ENCODE assay signal across 22 mouse cellular contexts in genomic region chr9:37393482-37394131, GRCm38 (mm10). TPM values are rescaled to one million over a fixed set of nuclear protein-coding genes. Genes with fewer than 3 reads are reported as not detected.
"Had no signal": no experiment of that assay in that cellular context is flagged by ENCODE, and none has a peak within 500 bp of the region (broad histone marks: within the 10 kb centered on the region; RNA-seq: fewer than 3 reads in every experiment).

No protein-coding gene starts in this region.

- H3K4me2 ChIP-seq: liver, embryonic 12.5 days; midbrain, embryonic 13.5 days; neural tube, embryonic 13.5 days; neural tube, embryonic 15.5 days had no signal

- DNase-seq: lung, adult 18-20 months; retina, postnatal 1 day; right cerebral cortex, adult 18-20 months; right cerebral cortex, postnatal 25 days; right cerebral cortex, postnatal 4 days; spleen, adult 18-20 months; thymus, adult 18-20 months; thymus, postnatal 14 days; thymus, postnatal 36 days had no signal

- H3K36me3 ChIP-seq: liver, embryonic 12.5 days; midbrain, embryonic 10.5 days; midbrain, embryonic 13.5 days; neural tube, embryonic 13.5 days; neural tube, embryonic 15.5 days had no signal

- ATAC-seq: liver, embryonic 12.5 days; midbrain, embryonic 13.5 days; midbrain, embryonic 16.5 days had no signal

- H3K9me3 ChIP-seq: liver, embryonic 12.5 days; midbrain, embryonic 10.5 days; midbrain, embryonic 13.5 days; neural tube, embryonic 13.5 days; neural tube, embryonic 15.5 days had no signal

- H3K27ac ChIP-seq: liver, embryonic 12.5 days; liver, embryonic 14.5 days; midbrain, embryonic 10.5 days; midbrain, embryonic 13.5 days; neural tube, embryonic 13.5 days; neural tube, embryonic 15.5 days had no signal

- H3K9ac ChIP-seq: liver, embryonic 12.5 days; liver, embryonic 14.5 days; midbrain, embryonic 13.5 days; neural tube, embryonic 13.5 days; neural tube, embryonic 15.5 days had no signal

- H3K4me3 ChIP-seq: liver, embryonic 12.5 days; midbrain, embryonic 10.5 days; midbrain, embryonic 13.5 days; myocyte; neural tube, embryonic 13.5 days; neural tube, embryonic 15.5 days had no signal

- H3K4me1 ChIP-seq: liver, embryonic 12.5 days; midbrain, embryonic 13.5 days; neural tube, embryonic 13.5 days; neural tube, embryonic 15.5 days had no signal

- H3K27me3 ChIP-seq: liver, embryonic 12.5 days; midbrain, embryonic 13.5 days; neural tube, embryonic 13.5 days; neural tube, embryonic 15.5 days had no signal

RNA-seq across cellular contexts. Expression of gene Robo4, which starts 8.1 kb away (rescaled TPM):
- polyA plus RNA-seq: myocyte had no signal

RNA-seq across cellular contexts. Expression of gene Hepacam, which starts 26.5 kb away (rescaled TPM):
- polyA plus RNA-seq: liver, adult 2 months; liver, embryonic 12.5 days; liver, embryonic 14.5 days; liver, embryonic 16.5 days; myocyte; neural tube, embryonic 11.5 days; stomach, embryonic 14.5 days; stomach, embryonic 16.5 days had no signal

RNA-seq across cellular contexts. Expression of gene Robo3, which starts 39.4 kb away (rescaled TPM):
- polyA plus RNA-seq: stomach, embryonic 14.5 days; stomach, embryonic 16.5 days had no signal
